Mouse (Mus musculus) forebrain, embryonic 13.5 days (tissue): ENCODE data around the gene Fubp1. TPM values are rescaled to one million over a fixed set of nuclear protein-coding genes. Genes with fewer than 3 reads are reported as not detected.
"Not testable (repeated sequence)": the region's sequence is repeated elsewhere in the genome, so short reads cannot be mapped to it uniquely, and the experiment has no call there.

Experiments
- ATAC-seq: fragments of 200-750 bp; cut with Nextera tagmentation; 2 replicates; pipeline ENCODE4 v1.8.0; 2017
- H3K27ac ChIP-seq: fragments of 300-500 bp; sonication (generic); 2 replicates; pipeline ENCODE4 v1.5.1; 2015; ENCODE audit warnings: inconsistent platforms, mild to moderate bottlenecking, moderate library complexity
- H3K27me3 ChIP-seq: fragments of 300-500 bp; sonication (generic); 2 replicates; pipeline ENCODE4 v1.6.1; 2015; ENCODE audit warnings: mild to moderate bottlenecking, inconsistent platforms
- H3K36me3 ChIP-seq: fragments of 300-500 bp; sonication (generic); 2 replicates; pipeline ENCODE4 v1.6.1; 2015; ENCODE audit warnings: mild to moderate bottlenecking, inconsistent platforms; ENCODE audit not compliant: poor library complexity, severe bottlenecking
- H3K4me1 ChIP-seq: fragments of 300-500 bp; sonication (generic); 2 replicates; pipeline ENCODE4 v1.6.1; 2015; ENCODE audit warnings: inconsistent platforms
- H3K4me2 ChIP-seq: fragments of 300-500 bp; sonication (generic); 2 replicates; pipeline ENCODE4 v1.6.1; 2015; ENCODE audit warnings: inconsistent platforms, mild to moderate bottlenecking, moderate library complexity
- H3K4me3 ChIP-seq: fragments of 300-500 bp; sonication (generic); 2 replicates; pipeline ENCODE4 v1.5.1; 2015; ENCODE audit warnings: mild to moderate bottlenecking, inconsistent platforms
- H3K9ac ChIP-seq: fragments of 300-500 bp; sonication (generic); 2 replicates; pipeline ENCODE4 v1.6.1; 2015; ENCODE audit warnings: mild to moderate bottlenecking, inconsistent platforms
- H3K9me3 ChIP-seq: fragments of 300-500 bp; sonication (generic); replicated peaks from 2 replicates; pipeline ENCODE4 v1.6.1; 2016; ENCODE audit warnings: inconsistent platforms
- WGBS: fragments of 180-500 bp; shearing (Covaris S2); methylation state at CpG from one replicate; pipeline ENCODE4 v1.1.7; 2015; 5-methylcytosine and 5-hydroxymethylcytosine counted together
- polyA plus RNA-seq: library from polyadenylated mRNA; unstranded; fragments of >200 nt; fragmentation: Nextera tagmentation; extraction: Ambion mirVana; gene quantifications from 2 replicates; pipeline ENCODE4 v1.2.1, GENCODE M21; 2015

Gene Fubp1
- polyA plus RNA-seq, 1 experiment from 2014 or later: 412 TPM

GRCm38 (mm10) chr3:152245273-152245910 is 35.2 kb downstream of the Fubp1 start:
- ATAC-seq: peak; percentile 36
- Histone ChIP-seq H3K4me2 (no peak overlapping the region), H3K4me1 (no peaks in the 10 kb centered on the region), H3K27me3 (no peaks in the 10 kb centered on the region), H3K4me3 (no peak overlapping the region), H3K9ac (no peak overlapping the region), H3K9me3 (no peaks in the 10 kb centered on the region), H3K27ac (no peak overlapping the region), H3K36me3 (peaks cover 7% of the 10 kb centered on the region; the same call in 1 of the 2 replicates)
- 74% methylated on average over 5 of the region's 5 CpGs for WGBS

- no peak overlapping the region for H3K9ac ChIP-seq
- H3K9me3 ChIP-seq: no peaks in the 10 kb centered on the region
- no peaks in the 10 kb centered on the region for H3K36me3 ChIP-seq
- ATAC-seq: no peak
- H3K27ac ChIP-seq: no peak overlapping the region
- H3K4me2 ChIP-seq: no peak overlapping the region
- no peaks in the 10 kb centered on the region for H3K27me3 ChIP-seq
- H3K4me3 ChIP-seq: no peak overlapping the region
- no peaks in the 10 kb centered on the region for H3K4me1 ChIP-seq
- 90% methylated on average over 12 of the region's 12 CpGs for WGBS
Observed at GRCm38 (mm10) chr3:152247708-152248107, 37.5 kb downstream of the Fubp1 start.

GRCm38 (mm10) chr3:152250487-152250886 is 40.3 kb downstream of the Fubp1 start:
- Histone ChIP-seq H3K9me3 (no peaks in the 10 kb centered on the region), H3K36me3 (no peaks in the 10 kb centered on the region), H3K27ac (no peak overlapping the region), H3K4me2 (no peak overlapping the region), H3K9ac (no peak overlapping the region), H3K4me3 (no peak overlapping the region), H3K4me1 (no peaks in the 10 kb centered on the region), H3K27me3 (no peaks in the 10 kb centered on the region)
- no peak for ATAC-seq
- WGBS: 88% methylated on average over 1 of the region's 1 CpGs

- Histone ChIP-seq H3K9me3 (no peaks in the 10 kb centered on the region), H3K4me2 (no peak overlapping the region), H3K36me3 (no peaks in the 10 kb centered on the region), H3K4me3 (no peak overlapping the region), H3K4me1 (no peaks in the 10 kb centered on the region), H3K9ac (no peak overlapping the region), H3K27ac (no peak overlapping the region), H3K27me3 (peaks cover 15% of the 10 kb centered on the region)
- no peak for ATAC-seq
- 87% methylated on average over 3 of the region's 3 CpGs for WGBS
Observed at GRCm38 (mm10) chr3:152257528-152257927, 47.3 kb downstream of the Fubp1 start.

- H3K9ac ChIP-seq, H3K27ac ChIP-seq, H3K4me1 ChIP-seq, H3K36me3 ChIP-seq, H3K4me3 ChIP-seq, H3K4me2 ChIP-seq, H3K9me3 ChIP-seq: not testable (repeated sequence)
- H3K27me3 ChIP-seq: peaks cover 29% of the 10 kb centered on the region
- WGBS: 49% methylated on average over 8 of the region's 9 CpGs
- ATAC-seq: peak; percentile 70
Observed at GRCm38 (mm10) chr3:152259409-152259808, 49.2 kb downstream of the Fubp1 start.

GRCm38 (mm10) chr3:152260362-152260761 is 50.1 kb downstream of the Fubp1 start:
- H3K9me3 ChIP-seq: no peaks in the 10 kb centered on the region
- H3K27ac ChIP-seq: no peak overlapping the region
- H3K4me3 ChIP-seq: no peak overlapping the region
- H3K4me2 ChIP-seq: no peak overlapping the region
- H3K27me3 ChIP-seq: peaks cover 39% of the 10 kb centered on the region
- 100% methylated on average over 1 of the region's 1 CpGs for WGBS
- H3K36me3 ChIP-seq: no peaks in the 10 kb centered on the region
- H3K4me1 ChIP-seq: peaks cover 7% of the 10 kb centered on the region
- H3K9ac ChIP-seq: no peak overlapping the region
- ATAC-seq: no peak

GRCm38 (mm10) chr3:152261436-152261835 is 51.2 kb downstream of the Fubp1 start:
- no peaks in the 10 kb centered on the region for H3K9me3 ChIP-seq
- H3K9ac ChIP-seq: no peak overlapping the region
- ATAC-seq: no peak
- H3K27me3 ChIP-seq: peaks cover 48% of the 10 kb centered on the region
- H3K4me1 ChIP-seq: peaks cover 17% of the 10 kb centered on the region
- no peak overlapping the region for H3K27ac ChIP-seq
- no peak overlapping the region for H3K4me2 ChIP-seq
- no peak overlapping the region for H3K4me3 ChIP-seq
- 57% methylated on average over 8 of the region's 8 CpGs for WGBS
- H3K36me3 ChIP-seq: no peaks in the 10 kb centered on the region

GRCm38 (mm10) chr3:152261948-152262347 is 51.7 kb downstream of the Fubp1 start:
- Histone ChIP-seq H3K4me2 (no peak overlapping the region), H3K9ac (no peak overlapping the region), H3K4me1 (peaks cover 17% of the 10 kb centered on the region), H3K4me3 (no peak overlapping the region), H3K9me3 (no peaks in the 10 kb centered on the region), H3K36me3 (no peaks in the 10 kb centered on the region), H3K27ac (no peak overlapping the region), H3K27me3 (peaks cover 53% of the 10 kb centered on the region)
- 26% methylated on average over 8 of the region's 8 CpGs for WGBS
- no peak for ATAC-seq

GRCm38 (mm10) chr3:152264374-152264773 is 54.2 kb downstream of the Fubp1 start:
- Histone ChIP-seq H3K9ac (no peak overlapping the region), H3K4me1 (peaks cover 17% of the 10 kb centered on the region), H3K27me3 (peaks cover 59% of the 10 kb centered on the region), H3K9me3 (no peaks in the 10 kb centered on the region), H3K27ac (no peak overlapping the region), H3K4me2 (no peak overlapping the region), H3K36me3 (no peaks in the 10 kb centered on the region), H3K4me3 (no peak overlapping the region)
- ATAC-seq: no peak
- WGBS: 56% methylated on average over 10 of the region's 10 CpGs

GRCm38 (mm10) chr3:152264830-152265229 is 54.6 kb downstream of the Fubp1 start:
- ATAC-seq: no peak
- H3K27ac ChIP-seq: no peak overlapping the region
- H3K9me3 ChIP-seq: no peaks in the 10 kb centered on the region
- H3K4me1 ChIP-seq: peaks cover 17% of the 10 kb centered on the region
- 25% methylated on average over 12 of the region's 12 CpGs for WGBS
- H3K36me3 ChIP-seq: no peaks in the 10 kb centered on the region
- H3K4me2 ChIP-seq: peak overlapping the region; percentile 98
- peaks cover 59% of the 10 kb centered on the region for H3K27me3 ChIP-seq
- no peak overlapping the region for H3K9ac ChIP-seq
- H3K4me3 ChIP-seq: peak overlapping the region; percentile 55

GRCm38 (mm10) chr3:152265351-152266035 is 55.3 kb downstream of the Fubp1 start:
- Histone ChIP-seq H3K9me3 (no peaks in the 10 kb centered on the region), H3K36me3 (no peaks in the 10 kb centered on the region), H3K4me1 (peaks cover 17% of the 10 kb centered on the region), H3K27me3 (peaks cover 59% of the 10 kb centered on the region), H3K9ac (peak overlapping the region; percentile 67), H3K4me2 (peak overlapping the region; percentile 98), H3K4me3 (peak overlapping the region; percentile 55), H3K27ac (no peak overlapping the region)
- ATAC-seq: peak; percentile 80
- WGBS: under 1% methylated on average over 56 of the region's 63 CpGs

- H3K9ac ChIP-seq: peak within 1 kb of the TSS; percentile 67
- 2% methylated on average over 13 of the region's 13 CpGs for WGBS
- H3K4me1 ChIP-seq: peaks cover 17% of the 10 kb centered on the region
- H3K4me3 ChIP-seq: peak within 1 kb of the TSS; percentile 55
- no peaks in the 10 kb centered on the region for H3K36me3 ChIP-seq
- peaks cover 58% of the 10 kb centered on the region for H3K27me3 ChIP-seq
- peak; percentile 26 for ATAC-seq
- no peaks in the 10 kb centered on the region for H3K9me3 ChIP-seq
- peak within 1 kb of the TSS; percentile 98 for H3K4me2 ChIP-seq
- no peak within 1 kb of the TSS for H3K27ac ChIP-seq
Observed at GRCm38 (mm10) chr3:152266036-152266421, 55.8 kb downstream of the Fubp1 start, which contains the start of gene Nexn. Gene Nexn (minus strand): TSS chr3:152266350.
